ENCODE assay signal across 8 mouse cellular contexts in genomic region chr1:192855474-192856230, GRCm38 (mm10). TPM values are rescaled to one million over a fixed set of nuclear protein-coding genes. Genes with fewer than 3 reads are reported as not detected.
A peak's percentile ranks its signal among the peaks of the same experiment; 100 is the strongest.
DNase-seq lines count a peak whose midpoint lies in the region; ATAC-seq and TF ChIP-seq lines count a peak whose summit lies in the region.

Gene Sertad4, minus strand, starts transcription at chr1:192855756.

- TF ChIP-seq POLR2A in bone marrow, adult 2 months (IDR thresholded peaks at IDR 0.05; ENCODE audit: borderline replicate concordance, control insufficient read depth, low read depth, low read length), result no peak

- H3K4me2 ChIP-seq in heart, postnatal 0 days (ENCODE audit: low read depth, low read length), result peak within 1 kb of the TSS; percentile 98
- peak within 1 kb of the TSS; percentile 74 for H3K4me2 ChIP-seq in lung, embryonic 15.5 days

- H3K36me3 ChIP-seq in E14TG2a.4 (ENCODE audit: insufficient read depth, low read length), result no peaks in the 10 kb centered on the region
- H3K36me3 ChIP-seq in forebrain, embryonic 10.5 days (replicated peaks), result no peaks in the 10 kb centered on the region; the same call in 1 of the 2 replicates
- no peaks in the 10 kb centered on the region for H3K36me3 ChIP-seq in heart, postnatal 0 days (replicated peaks; ENCODE audit: control insufficient read depth, insufficient read depth, low read length)
- H3K36me3 ChIP-seq in lung, embryonic 15.5 days, result no peaks in the 10 kb centered on the region

- ATAC-seq in heart, postnatal 0 days (ENCODE audit: insufficient read depth, low read depth), result peak; percentile 25; the same call in 1 of the 2 replicates
- ATAC-seq in lung, embryonic 15.5 days (ENCODE audit: borderline replicate concordance, extremely low read depth, low FRiP score, low TSS enrichment), result peak; percentile 80

- DNase-seq in forebrain, embryonic 10.5 days (ENCODE audit: extremely low spot score, low spot score), result peak; percentile 70
- DNase-seq in heart, postnatal 0 days (ENCODE audit: low spot score), result peak; percentile 68
- peak; percentile 60 to 77 for DNase-seq in kidney, postnatal 36 days
- DNase-seq in right cerebral cortex, postnatal 10 days (ENCODE audit: low spot score in 2 of 2), result peak; percentile 60 to 66
- DNase-seq in spleen, postnatal 36 days (ENCODE audit: low spot score in 2 of 2), result no peak

- TF ChIP-seq CTCF in E14TG2a.4 (conservative IDR thresholded peaks at IDR 0.05; ENCODE audit: low read length), result no peak
- no peak for TF ChIP-seq CTCF in bone marrow, adult 2 months (IDR thresholded peaks at IDR 0.05; ENCODE audit: control insufficient read depth, insufficient read depth, low read length)
- no peak for TF ChIP-seq CTCF in heart, postnatal 0 days (IDR thresholded peaks at IDR 0.05; ENCODE audit: low read depth)

- H3K4me1 ChIP-seq in E14TG2a.4 (replicated peaks; ENCODE audit: low read depth, low read length), result peaks cover 40% of the 10 kb centered on the region
- no peaks in the 10 kb centered on the region for H3K4me1 ChIP-seq in bone marrow, adult 2 months (ENCODE audit: control insufficient read depth, insufficient read depth, low read length)
- H3K4me1 ChIP-seq in forebrain, embryonic 10.5 days, result peaks cover 60% of the 10 kb centered on the region
- H3K4me1 ChIP-seq in heart, postnatal 0 days (ENCODE audit: control insufficient read depth, insufficient read depth), result peaks cover 19% of the 10 kb centered on the region
- H3K4me1 ChIP-seq in lung, embryonic 15.5 days, result peaks cover 46% of the 10 kb centered on the region

- TF ChIP-seq EP300 in heart, postnatal 0 days (IDR thresholded peaks at IDR 0.05; ENCODE audit: low read depth), result no peak

- peak within 1 kb of the TSS; percentile 64 for H3K9ac ChIP-seq in heart, postnatal 0 days (replicated peaks; ENCODE audit: low read depth, low read length)
- H3K9ac ChIP-seq in lung, embryonic 15.5 days, result peak within 1 kb of the TSS; percentile 75

- no peak within 1 kb of the TSS for H3K27ac ChIP-seq in bone marrow, adult 2 months (ENCODE audit: control insufficient read depth, insufficient read depth, low read depth, low read length, poor library complexity)
- H3K27ac ChIP-seq in forebrain, embryonic 10.5 days, result peak within 1 kb of the TSS; percentile 93
- peak within 1 kb of the TSS; percentile 74 for H3K27ac ChIP-seq in heart, postnatal 0 days (ENCODE audit: low read depth)
- peak within 1 kb of the TSS; percentile 96 for H3K27ac ChIP-seq in lung, embryonic 15.5 days

- no peaks in the 10 kb centered on the region for H3K9me3 ChIP-seq in E14TG2a.4 (ENCODE audit: low read length)
- no peaks in the 10 kb centered on the region for H3K9me3 ChIP-seq in forebrain, embryonic 10.5 days
- no peaks in the 10 kb centered on the region for H3K9me3 ChIP-seq in heart, postnatal 0 days (replicated peaks; ENCODE audit: control insufficient read depth, low read length)
- H3K9me3 ChIP-seq in lung, embryonic 15.5 days, result no peaks in the 10 kb centered on the region

- WGBS in bone marrow, adult 2 months, result 1% methylated on average over 74 of the region's 75 CpGs
- under 1% methylated on average over 75 of the region's 75 CpGs for WGBS in forebrain, embryonic 10.5 days
- under 1% methylated on average over 66 of the region's 75 CpGs for WGBS in heart, postnatal 0 days
- under 1% methylated on average over 75 of the region's 75 CpGs for WGBS in lung, embryonic 15.5 days

- peak within 1 kb of the TSS; percentile 86 for H3K4me3 ChIP-seq in E14TG2a.4 (replicated peaks; ENCODE audit: low read length)
- peak within 1 kb of the TSS; percentile 4 for H3K4me3 ChIP-seq in bone marrow, adult 2 months (replicated peaks; ENCODE audit: control insufficient read depth, low read depth, low read length)
- peak within 1 kb of the TSS; percentile 87 for H3K4me3 ChIP-seq in forebrain, embryonic 10.5 days
- peak within 1 kb of the TSS; percentile 62 for H3K4me3 ChIP-seq in heart, postnatal 0 days (ENCODE audit: low read depth, low read length)
- H3K4me3 ChIP-seq in lung, embryonic 15.5 days, result peak within 1 kb of the TSS; percentile 82

- peaks cover 82% of the 10 kb centered on the region for H3K27me3 ChIP-seq in E14TG2a.4 (ENCODE audit: insufficient read depth, low read length)
- peaks cover 98% of the 10 kb centered on the region for H3K27me3 ChIP-seq in forebrain, embryonic 10.5 days (ENCODE audit: poor library complexity, severe bottlenecking)
- peaks cover 25% of the 10 kb centered on the region; the same call in 1 of the 2 replicates for H3K27me3 ChIP-seq in heart, postnatal 0 days (ENCODE audit: control insufficient read depth, insufficient read depth, low read length)
- peaks cover 14% of the 10 kb centered on the region for H3K27me3 ChIP-seq in lung, embryonic 15.5 days

RNA-seq across cellular contexts. Expression of gene Sertad4, which starts in this region (rescaled TPM):
- 1.0 and 3.2 TPM in 2 replicates for polyA plus RNA-seq in bone marrow, adult 2 months (2011; ENCODE audit: insufficient read depth, insufficient read length, low replicate concordance, missing spikeins)
- polyA plus RNA-seq in forebrain, embryonic 10.5 days (2016; fragmentation: Nextera tagmentation; extraction: Ambion mirVana), result 13.1 TPM in 2 replicates
- total RNA-seq in heart, postnatal 0 days (2014; rRNA removed; ENCODE audit: low replicate concordance), result 2.3 and 4.0 TPM in 2 replicates
- polyA plus RNA-seq in heart, postnatal 0 days (2015; fragmentation: Nextera tagmentation; extraction: Ambion mirVana), result 5.0 and 5.5 TPM in 2 replicates
- 18.9 and 20.9 TPM in 2 replicates for polyA plus RNA-seq in lung, embryonic 15.5 days (2015; fragmentation: Nextera tagmentation; extraction: Ambion mirVana)

Comparison
In these comparisons a context has a peak if more than half of its experiments do, and no peak if none do; other contexts are left out.
1. H3K4me3 ChIP-seq: peak in every context shown above with its lines; median percentile 87 in forebrain, embryonic 10.5 days; 86 in E14TG2a.4; 82 in lung, embryonic 15.5 days; 62 in heart, postnatal 0 days; 4 in bone marrow, adult 2 months.
2. DNase-seq: peak in forebrain, embryonic 10.5 days (single experiment), heart, postnatal 0 days (single experiment), kidney, postnatal 36 days (2 of 2) and right cerebral cortex, postnatal 10 days (2 of 2); none in spleen, postnatal 36 days (0 of 2).